Mouse (Mus musculus) testis, postnatal 14 days (tissue): ENCODE results near the gene Rapgef3.

ENCODE experiments used
- DNase-seq: peaks from one replicate; pipeline ENCODE4 v3.0.0; 2021; ENCODE audit warnings: low spot score

The Rapgef3 gene

DNA sequence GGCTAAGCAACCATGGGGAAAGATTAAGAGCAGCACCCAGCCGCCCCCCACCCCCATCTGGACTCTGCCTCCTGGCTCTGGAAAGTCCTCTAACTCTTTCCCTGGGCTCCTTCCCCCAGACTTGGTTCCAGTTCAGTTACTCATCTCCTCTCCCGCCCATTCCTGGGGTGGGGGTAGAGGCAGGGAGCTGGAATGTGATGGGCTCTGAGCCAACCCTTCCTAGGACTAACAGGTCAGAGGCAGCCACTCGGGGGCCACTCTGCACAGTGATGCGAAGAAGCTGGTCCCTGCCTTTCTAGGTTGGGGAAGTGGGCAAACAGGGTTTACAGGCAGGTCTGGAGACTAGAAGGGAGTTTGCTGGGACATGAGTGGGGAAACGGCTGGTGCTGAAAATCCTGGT is 5.3 kb upstream of the Rapgef3 start:
- DNase-seq: peak; percentile 69

DNA sequence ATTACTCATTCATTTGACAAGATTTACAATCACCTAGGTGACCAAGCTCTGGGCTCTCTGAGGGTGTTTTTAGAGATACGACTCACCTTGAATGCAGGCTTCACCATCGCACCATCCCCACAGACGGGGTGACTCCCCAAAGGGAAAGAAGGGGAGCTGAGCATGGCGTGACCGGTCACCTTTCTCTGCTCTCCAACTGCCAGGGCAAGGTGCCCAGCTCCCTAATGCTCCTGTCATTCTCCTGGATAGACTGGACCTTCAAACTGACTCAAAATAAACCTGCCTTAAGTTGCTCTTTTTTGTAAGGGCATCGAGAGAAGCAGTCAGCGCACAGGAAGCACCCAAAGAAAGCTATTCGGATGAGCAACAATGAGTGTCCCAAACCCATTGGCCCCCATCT is 2.5 kb upstream of the Rapgef3 start:
- no peak for DNase-seq

DNA sequence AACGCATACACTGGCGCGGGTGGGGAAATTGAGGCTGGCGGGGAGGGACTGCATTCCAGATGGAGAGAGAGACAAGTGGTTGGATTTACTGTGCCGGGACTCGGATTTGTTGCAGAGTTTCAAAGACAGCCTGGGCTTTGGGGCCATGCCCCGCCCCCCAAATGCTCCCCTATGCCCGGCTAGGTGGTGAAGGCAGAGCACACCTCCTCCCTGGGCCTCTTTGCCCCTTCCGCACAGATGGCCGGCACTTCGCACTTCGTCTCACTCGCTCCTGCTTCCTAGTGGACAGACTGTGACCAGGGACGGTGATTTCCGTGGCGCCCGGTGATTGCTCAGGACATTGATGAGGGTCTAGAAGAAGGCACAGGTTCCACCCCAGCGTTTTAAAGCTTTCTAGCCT is 420 bp upstream of the Rapgef3 start:
- DNase-seq: no peak

DNA sequence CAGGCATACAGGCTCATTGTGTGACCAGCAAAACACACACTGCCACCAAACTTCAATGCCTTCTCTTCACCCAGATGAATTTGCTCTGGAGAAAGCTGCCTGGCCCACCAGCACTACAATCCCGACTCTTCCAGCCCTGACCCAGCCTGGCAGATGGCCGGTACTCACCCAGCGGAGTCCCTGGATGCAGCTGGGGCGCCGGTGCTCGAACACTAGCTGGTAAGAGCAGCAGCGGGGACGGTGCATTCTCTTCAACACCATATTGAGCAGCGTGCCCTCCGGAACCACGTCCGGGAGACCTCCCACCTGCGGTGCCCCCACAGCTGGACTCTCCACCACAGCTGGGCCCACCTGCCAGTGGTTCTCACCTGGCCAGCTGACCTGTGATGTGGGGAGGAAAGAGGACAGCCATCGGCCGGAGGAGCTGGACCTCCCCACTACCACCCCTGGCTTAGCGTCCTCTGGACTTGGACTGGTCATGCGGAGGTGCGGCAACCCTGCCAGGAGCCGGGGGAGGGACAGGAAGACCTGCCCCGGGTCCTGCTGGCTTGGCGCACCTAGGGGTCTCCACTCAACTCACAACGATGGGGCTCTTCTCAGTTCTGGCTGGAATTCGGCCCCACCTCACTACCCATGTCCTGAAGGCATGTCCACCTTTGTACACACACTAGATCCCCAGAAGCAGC is 1.0 kb downstream of the Rapgef3 start:
- no peak for DNase-seq

DNA sequence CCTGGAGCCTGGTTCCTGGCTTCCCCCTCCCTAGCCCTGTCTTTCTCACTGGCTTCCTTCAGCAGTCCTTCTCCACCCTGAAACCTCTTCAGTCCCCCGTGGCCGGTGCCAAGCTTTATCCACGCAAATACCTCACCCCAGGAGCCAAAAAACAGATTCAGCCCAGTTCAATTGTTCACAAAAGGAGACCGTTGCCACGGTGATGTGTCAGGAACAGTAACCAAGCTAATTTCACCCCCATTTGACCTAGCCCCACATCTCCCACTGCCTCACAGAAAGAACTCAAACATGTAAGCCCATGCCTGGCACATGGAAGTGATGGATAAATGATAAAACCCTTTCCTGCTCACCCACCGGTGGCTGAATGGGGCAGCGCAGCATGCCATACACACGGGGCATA is 1.6 kb downstream of the Rapgef3 start:
- DNase-seq: no peak

DNA sequence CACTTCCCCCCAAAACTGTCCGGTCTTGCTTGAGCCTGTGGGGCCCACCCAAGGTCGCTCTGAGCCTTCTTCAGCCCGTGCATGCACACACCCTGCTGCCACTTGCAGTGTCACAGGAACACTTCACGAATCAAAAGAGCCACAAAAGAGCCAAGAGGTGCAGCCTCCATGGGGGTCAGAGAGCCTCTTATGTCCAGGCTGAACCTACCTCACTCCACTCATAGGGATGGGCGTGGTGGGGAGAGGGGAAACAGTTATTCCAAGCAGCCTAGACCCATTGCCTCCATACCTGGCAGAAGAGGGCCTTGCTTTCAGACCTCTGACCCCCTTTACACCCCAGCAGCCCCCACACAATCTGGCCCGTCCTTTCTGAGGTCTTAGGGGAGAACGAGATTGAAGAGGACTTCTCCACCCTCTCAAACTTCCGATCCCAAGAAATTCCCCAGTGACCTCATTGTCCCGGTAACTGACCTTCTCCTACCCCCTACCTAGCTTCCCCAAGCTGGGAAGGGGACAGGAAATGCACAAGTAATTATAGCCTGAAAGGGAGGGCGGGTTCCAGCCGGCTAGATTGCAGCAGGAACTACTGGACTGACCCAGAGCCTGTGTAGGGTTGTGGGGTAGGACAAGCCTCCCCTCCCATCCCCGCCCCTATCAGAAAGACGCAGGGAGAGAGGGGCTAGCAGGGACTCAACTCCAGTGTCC is 2.5 kb downstream of the Rapgef3 start:
- no peak for DNase-seq

DNA sequence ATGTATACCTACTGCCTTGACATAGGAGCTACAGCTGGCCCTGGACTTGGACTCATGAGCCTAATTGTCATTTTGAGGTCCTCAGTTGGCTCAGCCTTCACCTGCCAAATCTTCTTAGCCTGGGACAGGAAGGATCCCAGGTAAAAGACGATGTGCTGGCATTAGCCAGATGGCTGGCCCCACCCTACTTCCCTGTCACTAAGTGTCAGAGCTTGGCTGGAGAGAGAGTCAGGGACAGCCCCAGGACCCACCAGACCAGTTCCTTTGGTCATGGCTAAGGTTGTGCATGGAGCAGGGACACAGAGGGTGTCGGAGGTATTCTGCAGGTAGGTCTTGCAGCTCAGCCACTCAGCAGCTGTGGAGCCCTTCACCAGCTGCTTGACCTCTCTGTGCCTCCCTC is 3.2 kb downstream of the Rapgef3 start:
- DNase-seq: no peak

DNA sequence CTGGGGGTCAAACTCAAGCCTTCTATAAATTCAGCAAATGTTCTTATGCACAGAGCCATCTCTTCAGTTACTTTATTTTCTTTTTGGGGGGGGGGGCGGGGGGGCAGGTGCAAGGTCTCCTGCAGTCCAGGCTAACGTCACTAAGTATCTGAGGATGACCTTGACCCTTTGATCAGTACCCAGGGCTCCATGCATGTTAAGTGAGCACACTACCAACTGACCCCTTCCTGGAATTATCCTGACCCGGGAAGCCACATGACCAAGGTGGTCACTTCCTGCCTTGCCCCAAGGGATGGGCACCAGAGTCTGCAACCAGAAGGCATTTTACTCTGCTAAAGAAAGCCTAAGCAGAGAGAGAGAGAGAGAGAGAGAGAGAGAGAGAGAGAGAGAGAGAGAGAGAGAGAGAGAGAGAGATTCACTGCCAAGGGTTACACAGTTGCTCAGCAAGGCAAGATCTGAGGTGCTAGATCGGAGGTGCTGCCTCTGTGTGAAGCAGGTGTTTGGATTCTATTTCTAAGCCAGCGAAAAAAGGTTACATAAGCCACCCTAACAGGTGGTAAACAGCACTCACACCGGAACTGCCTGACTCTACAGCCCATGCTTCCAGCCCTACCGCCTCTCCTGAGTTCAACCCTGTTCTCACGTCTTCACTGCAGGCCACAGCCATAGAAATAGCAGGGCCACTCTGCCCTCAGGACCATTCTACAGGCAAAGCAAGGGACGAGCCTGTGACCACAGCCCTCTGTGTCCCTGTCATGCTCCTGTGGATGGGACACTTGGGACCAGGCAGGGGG is 4.3 kb downstream of the Rapgef3 start:
- DNase-seq: no peak

DNA sequence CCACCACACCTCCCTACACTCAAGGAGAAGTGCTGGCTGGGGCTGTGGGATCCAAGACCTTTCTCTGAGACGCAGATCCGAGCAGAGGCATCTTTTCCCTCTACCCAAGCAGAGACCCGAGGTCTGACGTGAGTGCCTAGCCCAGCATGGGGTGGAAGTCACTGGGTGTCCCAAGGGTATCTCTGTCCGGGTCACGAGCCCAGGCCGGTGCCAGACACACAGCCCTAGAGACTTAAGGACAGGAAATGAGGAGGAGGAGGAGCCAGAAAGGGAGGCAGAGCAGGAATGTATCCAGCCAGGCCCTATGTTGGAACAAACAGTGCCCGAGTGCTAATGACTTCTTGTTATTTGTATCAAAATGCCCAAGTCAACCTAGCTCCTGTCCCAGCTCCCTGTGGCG is 5.0 kb downstream of the Rapgef3 start:
- DNase-seq: peak; percentile 79

DNA sequence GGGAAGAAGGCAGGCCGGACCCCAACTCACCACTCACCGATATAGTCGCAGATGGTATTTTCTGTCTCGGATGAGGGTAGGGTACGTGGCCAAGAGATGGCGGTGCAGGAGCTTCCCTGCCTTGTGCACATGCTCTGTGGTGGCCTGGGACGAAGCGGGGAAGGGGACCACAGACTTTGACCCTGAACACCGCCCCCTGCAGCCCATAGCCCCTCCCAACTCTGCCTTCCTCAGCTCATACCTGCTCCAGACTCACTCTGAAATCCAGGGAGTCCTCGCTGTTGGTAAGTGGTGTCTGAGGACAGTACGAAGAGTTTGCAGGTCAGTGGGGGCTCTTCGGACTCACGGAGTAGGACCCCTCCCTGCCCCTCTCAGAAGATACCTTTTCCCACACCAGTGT is 6.3 kb downstream of the Rapgef3 start:
- no peak for DNase-seq

DNA sequence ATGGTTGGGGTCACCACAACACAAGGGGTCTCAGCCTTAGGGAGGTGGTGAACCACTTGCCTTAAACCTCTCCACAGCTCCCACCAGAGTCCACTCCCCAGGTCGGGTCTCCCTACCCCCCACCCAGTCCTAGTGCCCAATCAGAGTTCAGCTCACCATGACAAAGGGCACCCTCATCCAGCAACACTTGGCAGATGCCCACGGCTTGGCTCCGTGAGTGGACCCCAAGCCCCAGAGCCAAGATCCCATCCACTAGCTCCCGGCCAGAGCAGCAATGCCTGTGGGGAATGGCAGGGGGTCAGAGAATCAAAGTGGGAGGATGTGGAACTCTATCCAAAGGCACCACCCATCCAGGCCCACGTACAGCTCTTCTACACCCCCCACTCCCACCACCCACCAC is 6.8 kb downstream of the Rapgef3 start:
- no peak for DNase-seq

DNA sequence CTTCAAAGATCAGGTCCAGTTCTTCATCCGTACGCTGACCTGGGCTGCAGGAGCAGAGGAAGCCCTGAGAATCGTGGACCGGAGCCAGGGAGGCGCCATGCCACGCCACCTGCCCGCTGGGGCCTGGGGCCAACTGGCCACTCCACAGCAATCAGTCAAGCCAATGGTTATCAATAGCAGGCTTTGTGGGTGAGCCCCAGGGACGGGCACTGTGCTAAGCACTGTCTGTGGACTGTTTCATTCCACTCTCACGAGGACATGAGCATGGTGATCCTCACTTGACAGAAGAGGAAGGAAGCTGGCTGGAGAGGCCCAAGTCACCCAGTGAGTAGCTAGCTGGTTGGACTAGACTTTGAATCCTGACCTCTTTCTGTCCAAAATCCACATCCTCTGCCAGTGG is 7.8 kb downstream of the Rapgef3 start:
- DNase-seq: no peak

DNA sequence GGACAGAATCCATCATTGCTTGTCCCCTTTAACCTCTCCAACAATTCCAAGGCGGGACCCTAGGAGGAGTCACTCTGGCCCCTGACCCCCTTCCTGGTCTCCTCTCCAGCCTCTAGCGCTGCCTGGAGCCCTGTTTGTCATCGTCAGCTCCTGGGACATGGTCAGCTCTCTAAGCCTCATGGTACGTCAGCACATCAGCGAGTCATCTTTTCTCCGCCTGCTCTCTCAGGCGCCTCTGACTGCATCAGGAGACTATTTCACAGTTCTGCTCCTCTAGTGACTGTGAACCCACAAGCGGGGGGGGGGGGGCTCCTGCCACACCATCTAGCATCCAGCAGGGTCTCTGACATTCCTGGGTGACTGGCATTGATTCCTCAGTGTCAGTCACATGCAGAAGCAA is 12.4 kb downstream of the Rapgef3 start:
- DNase-seq: no peak

DNA sequence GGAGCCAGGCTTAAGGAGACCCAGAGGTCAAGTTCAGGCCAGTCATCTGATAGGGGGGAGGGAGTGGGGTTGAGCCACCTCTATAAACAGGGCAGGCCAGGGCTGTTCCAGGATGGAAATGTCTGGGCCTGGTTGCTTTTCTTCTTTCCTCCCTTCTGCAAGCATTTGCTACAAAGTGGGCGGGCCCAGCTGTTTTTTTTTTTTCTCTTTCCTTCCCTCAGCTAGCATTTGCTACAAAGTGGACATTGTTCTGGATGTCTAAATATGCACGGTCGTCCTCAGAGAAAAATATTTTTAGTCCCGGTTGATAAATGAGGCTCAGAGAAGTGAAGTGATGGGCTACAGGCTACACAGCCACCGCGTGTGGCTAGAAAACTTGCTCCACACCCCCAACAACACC is 13.3 kb downstream of the Rapgef3 start:
- DNase-seq: peak; percentile 34

DNA sequence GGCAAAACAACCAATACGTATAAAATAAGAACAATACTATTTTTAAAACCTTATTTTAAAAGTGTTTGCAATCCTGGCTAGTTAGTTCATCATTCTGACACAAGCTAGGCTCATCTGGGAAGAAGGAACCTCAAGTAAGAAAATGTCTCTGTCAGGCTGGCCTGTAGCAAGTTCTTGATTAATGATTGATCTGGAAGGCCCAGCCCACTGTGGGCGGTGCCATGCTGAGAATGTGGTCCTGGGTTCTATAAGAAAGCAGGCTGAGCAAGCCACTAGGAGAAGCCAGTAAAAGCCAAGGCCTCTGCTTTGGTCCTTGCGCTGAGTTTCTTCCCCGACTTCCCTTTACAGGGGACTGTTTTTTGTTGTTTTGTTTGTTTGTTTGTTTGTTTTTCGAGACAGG is 15.3 kb downstream of the Rapgef3 start:
- no peak for DNase-seq

DNA sequence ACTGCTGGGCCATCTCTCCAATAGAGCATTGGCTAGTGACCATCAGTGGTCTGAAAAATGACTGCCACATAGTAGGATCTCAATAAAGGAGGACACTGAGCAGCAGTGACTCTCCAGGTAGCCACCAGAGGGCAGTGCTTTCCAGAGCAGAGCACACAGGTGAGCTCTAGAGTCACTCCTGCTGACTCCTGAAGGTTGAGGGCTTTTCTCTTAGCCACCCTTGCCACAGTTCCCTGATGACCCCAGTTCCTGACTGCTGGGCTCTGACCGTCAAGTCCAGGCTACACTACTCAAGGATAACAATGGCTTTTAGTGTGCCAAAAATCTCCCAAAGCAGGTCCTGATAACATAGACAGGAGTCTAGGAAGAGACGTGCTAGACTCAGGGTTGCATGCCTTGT is 16.1 kb downstream of the Rapgef3 start:
- DNase-seq: no peak

DNA sequence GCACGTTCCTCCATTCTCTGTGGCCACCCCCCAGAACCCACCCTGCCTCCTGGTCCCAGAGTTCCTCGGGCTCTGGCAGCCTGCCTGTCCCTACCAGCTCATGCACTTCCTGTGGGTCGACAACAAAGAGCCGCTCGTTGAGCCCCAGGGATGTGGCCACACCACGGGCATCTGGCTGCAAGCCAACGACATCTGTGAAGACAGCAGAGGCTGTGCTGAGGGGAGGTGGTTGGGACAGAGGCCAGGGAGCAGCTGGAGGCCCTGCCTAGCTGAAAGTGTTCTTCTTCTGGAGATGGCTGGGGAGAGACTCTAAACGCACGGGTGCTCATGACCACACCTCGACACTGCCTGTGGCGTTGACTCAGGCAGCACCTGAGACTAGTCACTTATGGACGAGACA is 17.1 kb downstream of the Rapgef3 start:
- DNase-seq: peak; percentile 73

DNA sequence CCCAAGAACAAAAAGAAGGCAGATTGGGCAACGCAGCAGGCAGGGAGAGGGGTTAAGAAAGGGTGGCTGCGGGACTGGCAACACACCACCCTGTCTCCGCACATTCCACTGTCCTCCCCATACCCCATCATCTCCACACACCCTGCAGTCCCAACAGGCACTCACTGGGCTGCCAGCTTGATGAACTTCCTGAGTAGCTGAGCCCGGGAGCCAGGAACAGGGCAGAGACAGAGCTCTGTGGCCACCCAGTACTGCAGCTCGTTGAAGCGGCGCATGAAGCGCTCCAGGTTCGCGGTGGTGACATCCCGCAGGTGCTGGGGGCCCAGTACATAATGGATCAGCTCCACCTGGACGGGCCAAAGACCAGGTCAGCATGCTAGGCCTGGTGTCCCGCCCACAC is 17.9 kb downstream of the Rapgef3 start:
- DNase-seq: no peak

DNA sequence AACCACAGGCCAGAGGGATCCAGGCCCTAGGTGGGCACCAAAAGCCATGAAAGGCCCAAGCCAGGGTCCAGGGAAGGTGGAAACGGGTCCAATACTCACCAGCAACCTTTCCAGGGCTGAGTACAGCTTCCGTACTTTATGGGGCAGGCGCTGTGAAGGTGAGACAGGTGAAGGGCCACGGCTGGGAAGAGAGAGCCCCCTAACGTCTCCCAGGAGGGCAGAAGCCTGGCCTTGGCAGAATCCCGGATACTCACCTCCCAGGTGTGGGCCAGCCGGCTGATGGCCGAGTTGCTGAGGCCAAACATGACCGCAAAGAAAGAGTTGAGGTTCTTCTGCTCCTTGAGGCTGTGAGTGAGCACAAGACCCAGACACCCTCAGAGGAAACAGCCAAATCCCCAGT is 18.4 kb downstream of the Rapgef3 start:
- no peak for DNase-seq

DNA sequence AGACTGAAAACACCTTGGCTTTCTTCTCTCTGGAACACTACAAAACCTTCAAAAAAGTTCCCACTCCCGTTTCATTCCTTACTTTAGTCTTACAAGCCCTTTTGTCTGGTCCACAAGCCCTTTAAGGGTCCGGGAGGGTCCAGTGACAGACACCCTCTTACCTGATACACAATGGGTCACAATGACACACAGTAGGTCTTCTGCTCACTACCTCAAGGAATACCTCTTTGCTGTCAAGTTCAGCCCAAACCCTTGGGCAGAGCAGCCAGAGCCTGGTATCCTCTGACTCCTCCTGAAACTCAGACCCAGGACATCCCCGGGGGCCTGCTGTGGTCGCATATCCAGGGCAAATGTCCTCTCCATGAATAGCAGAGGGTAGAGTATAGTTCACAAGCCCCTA is 18.8 kb downstream of the Rapgef3 start:
- DNase-seq: no peak

DNA sequence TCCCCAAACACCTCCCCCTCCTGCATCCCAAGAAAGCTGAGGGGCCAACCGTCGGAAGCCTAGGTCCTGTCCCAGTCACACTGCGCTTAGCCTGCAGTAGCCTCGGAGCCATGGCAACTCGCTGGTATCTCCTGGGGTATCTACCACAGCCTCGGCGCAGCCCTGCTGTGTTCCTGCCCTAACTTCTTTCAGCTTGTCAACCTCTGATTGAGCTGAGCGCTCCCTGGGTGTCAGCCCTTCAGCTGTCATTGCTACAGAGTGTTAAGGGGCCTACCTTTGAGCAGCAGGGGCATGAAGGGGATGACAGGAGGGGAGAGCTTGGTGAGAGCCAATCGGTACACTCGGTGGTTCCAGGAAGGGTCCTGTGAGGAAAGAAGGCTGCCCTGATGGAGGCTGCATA is 19.5 kb downstream of the Rapgef3 start:
- no peak for DNase-seq

DNA sequence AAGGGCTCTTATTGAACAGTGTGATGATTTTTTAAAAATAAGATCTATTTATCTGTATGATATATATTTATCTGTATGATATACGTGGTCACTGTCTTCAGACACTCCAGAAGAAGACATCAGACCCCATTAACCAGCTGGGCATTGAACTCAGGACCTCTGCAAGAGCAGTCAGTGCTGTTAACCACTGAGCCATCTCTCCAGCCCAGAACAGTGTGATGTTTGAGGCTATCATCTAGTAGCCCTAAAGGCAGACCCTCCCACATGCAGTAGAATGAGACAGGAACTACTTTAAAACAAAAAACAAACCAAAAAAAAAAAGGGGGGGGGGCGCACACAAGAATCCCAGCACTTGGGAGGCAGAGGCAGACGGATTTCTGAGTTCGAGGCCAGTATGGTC is 20.3 kb downstream of the Rapgef3 start:
- no peak for DNase-seq

DNA sequence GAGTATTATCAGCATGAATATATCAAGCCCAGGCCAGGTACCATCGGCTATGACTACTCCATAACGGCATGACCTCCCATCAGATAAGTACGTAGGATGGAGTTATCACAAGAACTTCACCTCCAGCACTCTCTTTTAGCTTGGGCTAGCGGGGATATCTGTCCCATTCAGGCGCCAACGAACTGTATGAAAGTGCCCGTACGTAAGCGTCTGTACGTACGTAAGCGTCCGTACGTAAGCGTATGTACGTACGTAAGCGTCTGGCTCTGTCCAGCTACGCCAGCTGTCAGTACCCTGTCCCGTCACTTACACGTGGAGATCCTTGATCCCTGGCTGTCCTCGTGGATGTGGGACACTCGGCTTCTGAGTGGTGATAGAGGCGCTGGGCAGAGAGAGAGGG is 21.0 kb downstream of the Rapgef3 start:
- DNase-seq: no peak
